Mouse (Mus musculus) thymus, adult 2 months (tissue): ENCODE measurements at regions not wholly inside any gene's neighbourhood (a gene's known extent, or its start where the extent isn't known, plus 50 kb on each side); places are given as distances from the start of the nearest gene placed in this dataset.

ENCODE experiments used
- CTCF ChIP-seq: fragments of 200-500 bp; IDR thresholded peaks from 2 replicates; pipeline ENCODE4 v1.5.1; 2012; ENCODE audit warnings: mild to moderate bottlenecking, control low read depth, low read length, moderate library complexity, borderline replicate concordance; ENCODE audit not compliant: control insufficient read depth, poor library complexity, insufficient read depth; ENCODE audit errors: extremely low read depth
- POLR2A ChIP-seq: fragments of 200-500 bp; IDR thresholded peaks from 2 replicates; pipeline ENCODE4 v1.6.1; 2012; ENCODE audit warnings: mild to moderate bottlenecking, low read length, control low read depth, moderate library complexity; ENCODE audit not compliant: control insufficient read depth, poor library complexity, insufficient read depth; ENCODE audit errors: extremely low read depth

DNA sequence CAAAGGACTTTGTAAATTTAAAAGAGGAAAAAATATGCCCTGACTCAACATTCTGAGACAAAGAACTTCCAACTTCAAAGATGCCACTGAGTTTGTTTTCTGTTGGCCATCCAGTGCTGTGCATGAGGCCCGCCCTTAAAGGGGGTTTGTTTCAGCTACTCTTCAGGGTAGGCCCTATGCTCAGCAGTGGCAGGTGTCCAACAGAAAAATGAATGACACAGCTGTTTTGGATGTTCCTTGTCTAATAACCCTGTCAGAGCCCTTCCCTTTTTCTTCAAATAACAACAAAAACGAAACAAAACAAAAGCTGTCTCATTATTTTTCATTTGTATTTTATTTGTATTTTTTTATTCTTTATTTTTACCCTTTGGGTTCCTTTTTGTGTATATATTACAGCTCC is 61.5 kb downstream of the Gm10260 start:
- TF ChIP-seq CTCF: no peak
- TF ChIP-seq POLR2A: no peak
